Mouse (Mus musculus) MEL (cell line): ENCODE data around the gene 2310003L06Rik. TPM values are rescaled to one million over a fixed set of nuclear protein-coding genes. Genes with fewer than 3 reads are reported as not detected.

Experiments used
- DNase-seq: peaks from one replicate; pipeline ENCODE4 v3.0.0; 2011; ENCODE audit warnings: low read depth, low spot score
- H3K27ac ChIP-seq: 2 replicates; pipeline ENCODE4 v1.5.1; 2012; ENCODE audit warnings: low read depth, mild to moderate bottlenecking, control low read depth, low read length, moderate library complexity; ENCODE audit not compliant: control insufficient read depth
- H3K27me3 ChIP-seq, 2 experiments: fragments of 150-350 bp in 1 of 2; sonication (generic) in 1 of 2; 2 replicates each; pipeline ENCODE4 v1.6.1; 2012; ENCODE audit warnings: low read length in 2 of 2, mild to moderate bottlenecking in 2 of 2, improper control_type of control experiment in 1 of 2, moderate library complexity in 1 of 2; ENCODE audit not compliant: insufficient read depth in 2 of 2, control insufficient read depth in 1 of 2
- H3K36me3 ChIP-seq, 2 experiments: 2 replicates each; pipeline ENCODE4 v1.6.1; 2012 to 2014; ENCODE audit warnings: low read length in 2 of 2, improper control_type of control experiment in 1 of 2, inconsistent platforms in 1 of 2, mild to moderate bottlenecking in 1 of 2; ENCODE audit not compliant: insufficient read depth in 2 of 2, control insufficient read depth in 1 of 2
- H3K4me1 ChIP-seq, 2 experiments: fragments of 150-350 bp in 1 of 2; sonication (generic) in 1 of 2; 2 replicates each; pipeline ENCODE4 v1.6.1; 2012; ENCODE audit warnings: low read length in 2 of 2, improper control_type of control experiment in 1 of 2, mild to moderate bottlenecking in 1 of 2; ENCODE audit not compliant: insufficient read depth in 2 of 2, control insufficient read depth in 1 of 2
- H3K4me3 ChIP-seq, 2 experiments: fragments of 150-350 bp in 1 of 2; sonication (generic) in 1 of 2; 2 replicates each; pipeline ENCODE4 v1.5.1; 2012; ENCODE audit warnings: low read depth in 2 of 2, low read length in 2 of 2, mild to moderate bottlenecking in 2 of 2, moderate library complexity in 2 of 2, control low read depth in 1 of 2, improper control_type of control experiment in 1 of 2; ENCODE audit not compliant: control insufficient read depth in 1 of 2, insufficient read depth in 1 of 2
- H3K79me2 ChIP-seq: 2 replicates; pipeline ENCODE4 v1.6.1; 2012; ENCODE audit warnings: mild to moderate bottlenecking, low read length, moderate library complexity; ENCODE audit not compliant: control insufficient read depth, poor library complexity, insufficient read depth
- H3K9ac ChIP-seq: 2 replicates; pipeline ENCODE4 v1.6.1; 2012; ENCODE audit warnings: low read depth, mild to moderate bottlenecking, control low read depth, low read length, moderate library complexity; ENCODE audit not compliant: control insufficient read depth, poor library complexity, severe bottlenecking
- H3K9me3 ChIP-seq: fragments of 150-350 bp; sonication (generic); replicated peaks from 2 replicates; pipeline ENCODE4 v1.6.1; 2012; ENCODE audit warnings: mild to moderate bottlenecking, low read length, improper control_type of control experiment, moderate library complexity; ENCODE audit not compliant: insufficient read depth
- BHLHE40 ChIP-seq: IDR thresholded peaks from 2 replicates; pipeline ENCODE4 v1.6.1; 2012; ENCODE audit warnings: low read depth, mild to moderate bottlenecking, inconsistent platforms, low read length, improper control_type of control experiment, borderline replicate concordance
- CHD1 ChIP-seq: IDR thresholded peaks from 2 replicates; pipeline ENCODE4 v1.6.1; 2012; ENCODE audit warnings: low read depth, mild to moderate bottlenecking, inconsistent platforms, low read length, improper control_type of control experiment
- CHD2 ChIP-seq: IDR thresholded peaks from 2 replicates; pipeline ENCODE4 v1.6.1; 2011; ENCODE audit warnings: low read length, improper control_type of control experiment
- ELF1 ChIP-seq: IDR thresholded peaks from 2 replicates; pipeline ENCODE4 v1.6.1; 2014; ENCODE audit warnings: low read depth, mild to moderate bottlenecking, inconsistent platforms, low read length, improper control_type of control experiment, moderate library complexity
- GABPA ChIP-seq: IDR thresholded peaks from 2 replicates; pipeline ENCODE4 v1.6.1; 2012; ENCODE audit warnings: low read depth, mild to moderate bottlenecking, inconsistent platforms, low read length, improper control_type of control experiment, moderate library complexity
- HCFC1 ChIP-seq: IDR thresholded peaks from 2 replicates; pipeline ENCODE4 v1.6.1; 2012; ENCODE audit warnings: low read depth, mild to moderate bottlenecking, inconsistent platforms, low read length, improper control_type of control experiment, moderate library complexity
- KAT2A ChIP-seq: conservative IDR thresholded peaks from 2 replicates; pipeline ENCODE4 v1.6.1; 2012; ENCODE audit warnings: low read depth, low read length, improper control_type of control experiment, inconsistent platforms
- MAFK ChIP-seq: IDR thresholded peaks from 2 replicates; pipeline ENCODE4 v1.6.1; 2011; ENCODE audit warnings: low read depth, mild to moderate bottlenecking, low read length, improper control_type of control experiment, borderline replicate concordance
- MAX ChIP-seq: IDR thresholded peaks from 2 replicates; pipeline ENCODE4 v1.6.1; 2011; ENCODE audit warnings: low read length, improper control_type of control experiment
- MEF2A ChIP-seq: IDR thresholded peaks from 2 replicates; pipeline ENCODE4 v1.6.1; 2014; ENCODE audit warnings: low read depth, mild to moderate bottlenecking, inconsistent platforms, low read length, improper control_type of control experiment; ENCODE audit not compliant: poor library complexity, insufficient replicate concordance, severe bottlenecking; ENCODE audit errors: extremely low read depth
- MYC ChIP-seq: IDR thresholded peaks from 2 replicates; pipeline ENCODE4 v1.6.1; 2011; ENCODE audit warnings: low read depth, mild to moderate bottlenecking, low read length, improper control_type of control experiment, moderate library complexity
- NELFE ChIP-seq: IDR thresholded peaks from 2 replicates; pipeline ENCODE4 v1.6.1; 2011; ENCODE audit warnings: low read depth, low read length, improper control_type of control experiment
- POLR2A ChIP-seq, 2 experiments: IDR thresholded peaks; 2 replicates each; pipeline ENCODE4 v1.6.1; 2011 to 2012; ENCODE audit warnings: low read length in 2 of 2, mild to moderate bottlenecking in 2 of 2, control low read depth in 1 of 2, improper control_type of control experiment in 1 of 2, low read depth in 1 of 2, moderate library complexity in 1 of 2; ENCODE audit not compliant: control insufficient read depth in 1 of 2, insufficient read depth in 1 of 2, poor library complexity in 1 of 2
- POLR2AphosphoS2 ChIP-seq: IDR thresholded peaks from 2 replicates; pipeline ENCODE4 v1.6.1; 2011; ENCODE audit warnings: low read length, improper control_type of control experiment
- POLR2AphosphoS5 ChIP-seq: IDR thresholded peaks from 2 replicates; pipeline ENCODE4 v1.6.1; 2012; ENCODE audit warnings: low read depth, borderline replicate concordance, mild to moderate bottlenecking, inconsistent platforms, low read length, moderate library complexity, mixed read lengths
- RCOR1 ChIP-seq: IDR thresholded peaks from 2 replicates; pipeline ENCODE4 v1.6.1; 2012; ENCODE audit warnings: low read depth, mild to moderate bottlenecking, inconsistent platforms, low read length, improper control_type of control experiment
- TBP ChIP-seq: IDR thresholded peaks from 2 replicates; pipeline ENCODE4 v1.8.0; 2011; ENCODE audit warnings: low read depth, low read length, improper control_type of control experiment
- TCF12 ChIP-seq: IDR thresholded peaks from 2 replicates; pipeline ENCODE4 v1.6.1; 2014; ENCODE audit warnings: low read depth, mild to moderate bottlenecking, inconsistent platforms, low read length, improper control_type of control experiment, moderate library complexity
- UBTF ChIP-seq: IDR thresholded peaks from 2 replicates; pipeline ENCODE4 v1.6.1; 2012; ENCODE audit warnings: low read depth, mild to moderate bottlenecking, inconsistent platforms, low read length, improper control_type of control experiment, moderate library complexity, borderline replicate concordance; ENCODE audit not compliant: insufficient read depth
- USF1 ChIP-seq: IDR thresholded peaks from 2 replicates; pipeline ENCODE4 v1.6.1; 2014; ENCODE audit warnings: low read depth, mild to moderate bottlenecking, inconsistent platforms, low read length, improper control_type of control experiment, moderate library complexity
- ZKSCAN1 ChIP-seq: IDR thresholded peaks from 2 replicates; pipeline ENCODE4 v1.6.1; 2012; ENCODE audit warnings: low read depth, mild to moderate bottlenecking, inconsistent platforms, low read length, improper control_type of control experiment, moderate library complexity
- ZMIZ1 ChIP-seq: IDR thresholded peaks from 2 replicates; pipeline ENCODE4 v1.6.1; 2012; ENCODE audit warnings: low read depth, mild to moderate bottlenecking, inconsistent platforms, low read length, improper control_type of control experiment, moderate library complexity
- polyA plus RNA-seq, 2 experiments: library from polyadenylated mRNA; stranded (reverse) in 1 of 2; unstranded in 1 of 2; fragments of >175 nt in 1 of 2; fragments of >200 nt in 1 of 2; gene quantifications; 2 replicates each; pipeline versions ENCODE4 v1.2.1 to v1.2.4; 2012; ENCODE audit warnings: low replicate concordance in 2 of 2, low read depth in 1 of 2; ENCODE audit not compliant: insufficient read length in 2 of 2, insufficient read depth in 1 of 2, missing spikeins in 1 of 2
- total RNA-seq: library from RNA; depleted of rRNA; stranded (reverse); fragments of 300-350 nt; gene quantifications from 2 replicates; pipeline ENCODE4 v1.2.3, GENCODE M21; 2012

Gene 2310003L06Rik
- total and polyA plus RNA-seq, 3 experiments: not detected

GRCm38 (mm10) chr5:87931603-87932002 lies 37.7 kb upstream of the 2310003L06Rik start:
- Histone ChIP-seq H3K4me3 (no peak overlapping the region), H3K79me2 (no peaks in the 10 kb centered on the region)
- no peak for TF ChIP-seq KAT2A
- no peak for TF ChIP-seq RCOR1
- no peak for TF ChIP-seq ZKSCAN1
- no peak for TF ChIP-seq MAFK
- no peak for TF ChIP-seq USF1
- TF ChIP-seq BHLHE40: no peak
- no peak for TF ChIP-seq ZMIZ1
- no peak for TF ChIP-seq GABPA
- no peak for TF ChIP-seq HCFC1
- TF ChIP-seq NELFE: no peak
- TF ChIP-seq POLR2AphosphoS2: no peak
- TF ChIP-seq MEF2A: no peak
- no peak for TF ChIP-seq CHD1
- TF ChIP-seq MAX: no peak

GRCm38 (mm10) chr5:87940752-87941151 lies 28.5 kb upstream of the 2310003L06Rik start:
- Histone ChIP-seq H3K27me3 (no peaks in the 10 kb centered on the region), H3K9me3 (no peaks in the 10 kb centered on the region), H3K79me2 (no peaks in the 10 kb centered on the region), H3K4me1 (no peaks in the 10 kb centered on the region), H3K4me3 (no peak overlapping the region), H3K36me3 (no peaks in the 10 kb centered on the region), H3K27ac (no peak overlapping the region), H3K9ac (no peak overlapping the region)
- DNase-seq: no peak
- TF ChIP-seq ZMIZ1 (no peak), TBP (no peak), POLR2A (IDR thresholded peaks at IDR 0.05; ENCODE audit: control insufficient read depth in 1 of 2, insufficient read depth in 1 of 2, low read depth in 1 of 2, low read length in 2 of 2, poor library complexity in 1 of 2) (no peak), MAFK (no peak), UBTF (no peak), ELF1 (no peak), MYC (no peak), POLR2AphosphoS5 (no peak), KAT2A (no peak), CHD1 (no peak), POLR2AphosphoS2 (no peak), CHD2 (no peak), TCF12 (no peak)

More at GRCm38 (mm10) chr5:87931603-87932002, 37.7 kb upstream of the 2310003L06Rik start:
- DNase-seq: no peak
- Histone ChIP-seq H3K27me3 (no peaks in the 10 kb centered on the region), H3K9ac (no peak overlapping the region), H3K9me3 (no peaks in the 10 kb centered on the region), H3K36me3 (no peaks in the 10 kb centered on the region), H3K4me1 (no peaks in the 10 kb centered on the region), H3K27ac (no peak overlapping the region)
